Mouse (Mus musculus): Measurements from ENCODE around the gene Vps39. TPM values are rescaled to one million over a fixed set of nuclear protein-coding genes. Genes with fewer than 3 reads are reported as not detected.

Vps39 gene
- total and polyA plus RNA-seq, 2 experiments from 2014 or later, result 39.5 to 75.0 TPM

DNA sequence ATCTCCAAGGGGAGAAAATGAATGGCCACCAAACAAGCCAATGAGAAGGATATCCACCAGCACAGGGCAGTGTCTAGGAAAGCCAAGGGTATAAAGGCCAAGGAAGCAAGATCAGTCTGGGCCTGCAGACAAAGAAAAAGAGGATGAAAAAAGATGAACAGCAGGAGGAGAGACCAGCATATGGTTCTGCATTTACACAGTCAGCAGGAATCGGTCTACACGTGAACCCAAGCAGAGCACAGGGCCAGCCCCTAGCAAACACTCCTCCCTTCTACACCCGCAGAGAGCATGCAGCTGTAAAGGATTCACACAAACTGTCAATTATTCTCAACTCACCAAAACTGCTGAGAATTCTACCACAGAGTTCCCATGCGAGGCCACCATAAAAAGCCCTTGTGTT is 20.9 kb upstream of the Vps39 start:
- H3K9me3 ChIP-seq (ENCODE audit: low read length), result no peaks in the 10 kb centered on the region
- H3K4me2 ChIP-seq (ENCODE audit: low read depth), result no peak overlapping the region
- no peaks in the 10 kb centered on the region for H3K4me1 ChIP-seq (ENCODE audit: insufficient read depth)
- WGBS, result 78% methylated on average over 4 of the region's 4 CpGs
- no peak overlapping the region for H3K9ac ChIP-seq
- no peak overlapping the region for H3K27ac ChIP-seq (ENCODE audit: low read depth, low read length)
- H3K4me3 ChIP-seq (ENCODE audit: low read depth, low read length), result no peak overlapping the region
- no peak for TF ChIP-seq CTCF (IDR thresholded peaks at IDR 0.05; ENCODE audit: low read depth)
- no peak for ATAC-seq
- H3K36me3 ChIP-seq (ENCODE audit: insufficient read depth), result peaks cover 48% of the 10 kb centered on the region
- no peaks in the 10 kb centered on the region for H3K27me3 ChIP-seq (ENCODE audit: insufficient read depth, low read length)
- no peak for DNase-seq

DNA sequence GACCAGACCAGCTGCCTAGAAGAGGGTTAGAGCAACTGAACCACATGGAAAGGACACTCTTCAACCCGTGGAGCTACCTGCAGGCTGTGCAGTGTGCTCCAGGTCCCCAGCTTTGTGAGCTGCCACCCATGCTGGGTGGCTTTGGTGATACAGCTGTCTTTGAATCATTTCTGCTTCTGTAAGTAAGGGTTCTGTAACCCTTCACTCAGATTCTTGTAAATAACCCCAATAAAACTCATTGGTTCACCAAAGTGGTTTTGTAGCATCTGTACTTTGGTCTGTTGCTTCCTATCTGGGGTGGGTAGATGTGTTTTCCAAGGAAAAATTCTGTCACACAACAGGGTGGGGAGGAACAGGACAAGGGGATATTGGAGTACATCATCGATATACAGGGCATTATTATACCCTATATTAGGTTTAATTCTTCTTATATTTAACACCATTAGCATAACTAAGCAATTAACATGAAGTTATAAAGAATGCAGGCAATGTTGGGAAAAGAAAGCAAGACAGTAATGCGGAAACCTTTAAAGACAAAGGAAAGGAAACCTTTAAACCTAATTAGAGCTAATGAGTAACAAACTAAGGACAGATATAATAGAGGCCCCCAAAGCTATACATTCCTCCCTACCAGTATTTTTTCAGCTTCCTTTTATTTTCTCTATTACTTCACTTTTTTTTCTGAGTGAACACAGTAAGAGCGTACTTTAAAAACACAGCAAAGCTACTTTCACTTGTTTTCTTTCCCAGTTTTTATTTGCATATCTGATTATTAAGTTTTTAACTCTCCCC is 14.7 kb upstream of the Vps39 start:
- H3K4me2 ChIP-seq (ENCODE audit: low read depth), result no peak overlapping the region
- ATAC-seq (no peak), DNase-seq (no peak)
- no peak overlapping the region for H3K27ac ChIP-seq (ENCODE audit: low read depth, low read length)
- no peak overlapping the region for H3K9ac ChIP-seq
- H3K4me3 ChIP-seq (ENCODE audit: low read depth, low read length), result no peak overlapping the region
- H3K36me3 ChIP-seq (ENCODE audit: insufficient read depth), result peaks cover 51% of the 10 kb centered on the region
- no peaks in the 10 kb centered on the region for H3K27me3 ChIP-seq (ENCODE audit: insufficient read depth, low read length)
- H3K9me3 ChIP-seq (ENCODE audit: low read length), result no peaks in the 10 kb centered on the region
- H3K4me1 ChIP-seq (ENCODE audit: insufficient read depth), result no peaks in the 10 kb centered on the region
- WGBS, result 87% methylated on average over 4 of the region's 4 CpGs
- TF ChIP-seq CTCF (IDR thresholded peaks at IDR 0.05; ENCODE audit: low read depth), result no peak

DNA sequence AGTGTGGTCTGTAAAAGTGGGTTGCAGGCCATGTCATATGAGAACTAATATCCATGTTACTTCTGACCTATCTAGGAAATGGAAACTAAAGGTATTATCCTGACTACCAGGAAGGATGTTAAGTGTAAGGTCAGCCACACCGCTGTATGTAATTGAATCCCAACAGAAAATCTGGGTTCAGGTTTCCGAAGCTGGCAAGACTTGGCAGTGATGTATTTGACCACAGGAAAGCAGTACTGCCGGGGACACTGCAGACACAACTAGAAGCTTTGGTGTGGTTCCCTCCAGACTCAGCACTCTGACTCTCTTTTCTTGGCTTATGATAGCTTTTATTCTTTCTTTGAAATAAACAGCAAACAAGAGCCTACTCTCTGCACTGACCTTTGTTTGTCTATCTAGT is 13.6 kb upstream of the Vps39 start:
- Histone ChIP-seq H3K4me2 (ENCODE audit: low read depth) (no peak overlapping the region), H3K4me1 (ENCODE audit: insufficient read depth) (no peaks in the 10 kb centered on the region), H3K27ac (ENCODE audit: low read depth, low read length) (no peak overlapping the region), H3K4me3 (ENCODE audit: low read depth, low read length) (no peak overlapping the region), H3K9ac (no peak overlapping the region), H3K36me3 (ENCODE audit: insufficient read depth) (peaks cover 48% of the 10 kb centered on the region), H3K9me3 (ENCODE audit: low read length) (no peaks in the 10 kb centered on the region), H3K27me3 (ENCODE audit: insufficient read depth, low read length) (no peaks in the 10 kb centered on the region)
- ATAC-seq (no peak), DNase-seq (no peak)
- 93% methylated on average over 3 of the region's 3 CpGs for WGBS
- TF ChIP-seq CTCF (IDR thresholded peaks at IDR 0.05; ENCODE audit: low read depth), result no peak

DNA sequence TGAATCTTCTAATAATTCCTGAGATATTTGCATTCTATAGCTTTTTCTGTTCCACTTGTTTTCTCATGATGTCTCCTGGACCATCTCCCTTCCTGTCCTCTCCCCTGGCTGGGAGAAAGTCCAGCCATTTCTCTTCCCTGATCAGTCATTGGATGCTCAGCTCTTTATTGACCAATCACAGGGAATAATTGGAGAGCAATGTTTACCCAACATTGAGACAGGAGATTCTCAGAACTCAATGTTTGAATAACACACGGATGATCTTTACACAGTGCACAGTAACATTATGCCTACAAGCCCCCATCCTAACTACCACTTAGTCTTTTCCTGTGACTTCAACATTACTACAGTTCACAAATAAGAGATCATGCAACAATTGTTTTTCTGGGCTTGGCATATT is 7.5 kb upstream of the Vps39 start:
- no peak overlapping the region for H3K9ac ChIP-seq
- H3K36me3 ChIP-seq (ENCODE audit: insufficient read depth), result peaks cover 47% of the 10 kb centered on the region
- WGBS, result 65% methylated on average over 1 of the region's 1 CpGs
- H3K27me3 ChIP-seq (ENCODE audit: insufficient read depth, low read length), result no peaks in the 10 kb centered on the region
- no peaks in the 10 kb centered on the region for H3K9me3 ChIP-seq (ENCODE audit: low read length)
- no peak overlapping the region for H3K27ac ChIP-seq (ENCODE audit: low read depth, low read length)
- H3K4me2 ChIP-seq (ENCODE audit: low read depth), result no peak overlapping the region
- ATAC-seq (no peak), DNase-seq (no peak)
- H3K4me1 ChIP-seq (ENCODE audit: insufficient read depth), result no peaks in the 10 kb centered on the region
- H3K4me3 ChIP-seq (ENCODE audit: low read depth, low read length), result no peak overlapping the region
- TF ChIP-seq CTCF (IDR thresholded peaks at IDR 0.05; ENCODE audit: low read depth), result no peak

DNA sequence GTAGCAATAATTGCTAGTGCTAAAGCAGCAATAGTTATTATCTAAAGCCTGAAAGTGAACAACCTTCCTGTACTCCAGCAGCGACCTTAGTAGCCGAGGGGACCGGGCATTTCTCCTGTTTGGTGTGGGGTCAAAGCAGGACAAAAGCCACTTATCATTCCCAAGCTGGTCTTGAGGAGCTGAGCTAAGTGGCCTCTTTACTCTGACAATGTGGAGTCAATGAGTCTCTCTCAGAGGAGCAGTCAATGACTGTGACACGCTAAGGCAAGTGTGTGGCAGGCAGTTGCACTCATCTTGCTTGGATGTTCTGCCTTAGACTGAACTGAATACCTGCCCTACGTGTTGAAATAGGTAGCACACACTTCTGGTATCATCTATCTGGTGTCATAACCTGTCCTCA is 1.6 kb downstream of the Vps39 start:
- H3K4me2 ChIP-seq (ENCODE audit: low read depth), result no peak overlapping the region
- WGBS, result 84% methylated on average over 5 of the region's 5 CpGs
- H3K4me1 ChIP-seq (ENCODE audit: insufficient read depth), result peaks cover 10% of the 10 kb centered on the region
- ATAC-seq, result no peak
- H3K9me3 ChIP-seq (ENCODE audit: low read length), result no peaks in the 10 kb centered on the region
- H3K36me3 ChIP-seq (ENCODE audit: insufficient read depth), result peaks cover 25% of the 10 kb centered on the region
- no peaks in the 10 kb centered on the region for H3K27me3 ChIP-seq (ENCODE audit: insufficient read depth, low read length)
- no peak for DNase-seq
- no peak for TF ChIP-seq CTCF (IDR thresholded peaks at IDR 0.05; ENCODE audit: low read depth)
- H3K27ac ChIP-seq (ENCODE audit: low read depth, low read length), result no peak overlapping the region
- H3K4me3 ChIP-seq (ENCODE audit: low read depth, low read length), result no peak overlapping the region
- H3K9ac ChIP-seq, result no peak overlapping the region

DNA sequence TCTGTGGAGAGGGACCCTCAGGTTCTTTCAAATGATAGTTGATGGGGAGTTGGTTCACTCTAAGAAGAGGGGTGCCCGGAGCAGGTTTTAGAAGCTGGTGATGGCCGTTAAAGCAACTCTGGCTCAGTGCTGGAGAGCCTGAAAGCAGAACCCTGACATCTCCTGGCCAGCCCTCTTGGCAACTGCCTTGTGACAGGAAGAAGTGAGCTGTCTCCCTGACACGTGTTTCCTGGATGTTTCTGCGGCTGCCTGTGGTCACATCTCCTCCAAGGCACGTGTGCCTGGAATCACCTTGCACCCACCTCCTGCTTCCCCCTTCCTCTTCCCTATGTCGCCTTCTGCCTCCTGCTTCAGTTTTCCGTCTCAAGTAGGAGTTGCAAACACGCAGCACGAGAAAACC is 4.8 kb downstream of the Vps39 start:
- no peak overlapping the region for H3K4me3 ChIP-seq (ENCODE audit: low read depth, low read length)
- ATAC-seq (no peak), DNase-seq (no peak)
- 85% methylated on average over 9 of the region's 9 CpGs for WGBS
- peaks cover 43% of the 10 kb centered on the region for H3K36me3 ChIP-seq (ENCODE audit: insufficient read depth)
- no peak overlapping the region for H3K9ac ChIP-seq
- H3K9me3 ChIP-seq (ENCODE audit: low read length), result no peaks in the 10 kb centered on the region
- peaks cover 10% of the 10 kb centered on the region for H3K4me1 ChIP-seq (ENCODE audit: insufficient read depth)
- no peak overlapping the region for H3K4me2 ChIP-seq (ENCODE audit: low read depth)
- no peak for TF ChIP-seq CTCF (IDR thresholded peaks at IDR 0.05; ENCODE audit: low read depth)
- no peaks in the 10 kb centered on the region for H3K27me3 ChIP-seq (ENCODE audit: insufficient read depth, low read length)
- H3K27ac ChIP-seq (ENCODE audit: low read depth, low read length), result no peak overlapping the region

DNA sequence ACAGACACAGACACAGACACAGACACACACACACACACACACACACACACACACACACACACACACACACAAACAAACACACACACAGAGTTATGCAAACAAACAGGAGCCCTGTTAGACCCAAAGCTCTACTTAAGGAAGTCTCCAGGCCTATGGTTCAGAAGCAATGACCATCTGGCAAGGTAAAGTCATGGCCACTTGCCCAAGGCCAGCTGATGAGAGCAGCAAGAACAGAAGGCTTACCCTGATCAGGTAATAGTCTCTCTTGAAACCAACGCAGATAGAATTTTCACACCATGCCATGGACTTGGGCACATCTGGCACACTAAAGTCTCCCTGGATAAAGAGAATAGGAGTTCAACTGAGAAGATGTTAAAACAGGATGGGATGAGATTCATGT is 11.2 kb downstream of the Vps39 start:
- Histone ChIP-seq H3K4me1 (ENCODE audit: insufficient read depth) (no peaks in the 10 kb centered on the region), H3K27ac (ENCODE audit: low read depth, low read length) (no peak overlapping the region), H3K9ac (no peak overlapping the region), H3K27me3 (ENCODE audit: insufficient read depth, low read length) (no peaks in the 10 kb centered on the region), H3K4me3 (ENCODE audit: low read depth, low read length) (no peak overlapping the region), H3K4me2 (ENCODE audit: low read depth) (no peak overlapping the region), H3K9me3 (ENCODE audit: low read length) (no peaks in the 10 kb centered on the region), H3K36me3 (ENCODE audit: insufficient read depth) (peaks cover 75% of the 10 kb centered on the region)
- ATAC-seq (no peak), DNase-seq (no peak)
- WGBS, result 89% methylated on average over 1 of the region's 1 CpGs
- TF ChIP-seq CTCF (IDR thresholded peaks at IDR 0.05; ENCODE audit: low read depth), result no peak

Data from forebrain, postnatal 0 days (tissue).